Mouse (Mus musculus): Measurements from ENCODE around the gene Spag8. TPM values are rescaled to one million over a fixed set of nuclear protein-coding genes. Genes with fewer than 3 reads are reported as not detected.

Spag8 gene
- polyA plus RNA-seq, 1 experiment from 2014 or later, result 0.47 TPM

GRCm38 (mm10) chr4:43629106-43629817 lies 24.1 kb downstream of the Spag8 start:
- Histone ChIP-seq H3K4me2 (no peak overlapping the region), H3K36me3 (no peaks in the 10 kb centered on the region), H3K27ac (no peak overlapping the region), H3K27me3 (no peaks in the 10 kb centered on the region), H3K9me3 (peaks cover 8% of the 10 kb centered on the region; the same call in 1 of the 2 replicates), H3K9ac (no peak overlapping the region), H3K4me3 (no peak overlapping the region), H3K4me1 (peaks cover 36% of the 10 kb centered on the region)
- no peak for ATAC-seq (ENCODE audit: insufficient number of reproducible peaks, low FRiP score, low TSS enrichment, low read depth)
- WGBS, result 44% methylated on average over 20 of the region's 20 CpGs

- Histone ChIP-seq H3K27me3 (no peaks in the 10 kb centered on the region), H3K9ac (no peak overlapping the region), H3K4me3 (no peak overlapping the region), H3K36me3 (no peaks in the 10 kb centered on the region), H3K4me2 (no peak overlapping the region), H3K4me1 (no peaks in the 10 kb centered on the region), H3K27ac (no peak overlapping the region), H3K9me3 (peaks cover 4% of the 10 kb centered on the region; the same call in 1 of the 2 replicates)
- ATAC-seq (ENCODE audit: insufficient number of reproducible peaks, low FRiP score, low TSS enrichment, low read depth), result no peak
- 68% methylated on average over 4 of the region's 4 CpGs for WGBS
These were observed 33.1 kb downstream of the Spag8 start for GRCm38 (mm10) chr4:43620146-43620778.

- no peak overlapping the region for H3K27ac ChIP-seq
- H3K4me2 ChIP-seq, result no peak overlapping the region
- no peaks in the 10 kb centered on the region for H3K4me1 ChIP-seq
- no peak overlapping the region for H3K9ac ChIP-seq
- 58% methylated on average over 3 of the region's 3 CpGs for WGBS
- no peak for ATAC-seq (ENCODE audit: insufficient number of reproducible peaks, low FRiP score, low TSS enrichment, low read depth)
- H3K36me3 ChIP-seq, result no peaks in the 10 kb centered on the region
- H3K4me3 ChIP-seq, result no peak overlapping the region
- H3K27me3 ChIP-seq, result no peaks in the 10 kb centered on the region
- H3K9me3 ChIP-seq, result no peaks in the 10 kb centered on the region
These were observed 40.2 kb downstream of the Spag8 start for GRCm38 (mm10) chr4:43613060-43613730.

- no peak overlapping the region for H3K9ac ChIP-seq
- no peak overlapping the region for H3K27ac ChIP-seq
- H3K4me3 ChIP-seq, result no peak overlapping the region
- H3K4me1 ChIP-seq, result no peaks in the 10 kb centered on the region
- H3K27me3 ChIP-seq, result no peaks in the 10 kb centered on the region
- 69% methylated on average over 10 of the region's 10 CpGs for WGBS
- ATAC-seq (ENCODE audit: insufficient number of reproducible peaks, low FRiP score, low TSS enrichment, low read depth), result no peak
- H3K4me2 ChIP-seq, result no peak overlapping the region
- H3K36me3 ChIP-seq, result no peaks in the 10 kb centered on the region
- H3K9me3 ChIP-seq, result no peaks in the 10 kb centered on the region
These were observed 40.9 kb downstream of the Spag8 start for GRCm38 (mm10) chr4:43612534-43612933.

GRCm38 (mm10) chr4:43604751-43605685 lies 48.4 kb downstream of the Spag8 start:
- Histone ChIP-seq H3K9ac (no peak overlapping the region), H3K9me3 (no peaks in the 10 kb centered on the region), H3K36me3 (no peaks in the 10 kb centered on the region), H3K4me1 (no peaks in the 10 kb centered on the region), H3K27me3 (no peaks in the 10 kb centered on the region), H3K4me3 (no peak overlapping the region), H3K4me2 (no peak overlapping the region), H3K27ac (no peak overlapping the region)
- no peak for ATAC-seq (ENCODE audit: insufficient number of reproducible peaks, low FRiP score, low TSS enrichment, low read depth)
- WGBS, result 65% methylated on average over 9 of the region's 9 CpGs

GRCm38 (mm10) chr4:43604099-43604498 lies 49.3 kb downstream of the Spag8 start:
- Histone ChIP-seq H3K4me3 (no peak overlapping the region), H3K4me2 (no peak overlapping the region), H3K36me3 (no peaks in the 10 kb centered on the region), H3K9ac (no peak overlapping the region), H3K27me3 (no peaks in the 10 kb centered on the region), H3K27ac (no peak overlapping the region), H3K9me3 (no peaks in the 10 kb centered on the region), H3K4me1 (no peaks in the 10 kb centered on the region)
- 64% methylated on average over 3 of the region's 3 CpGs for WGBS
- ATAC-seq (ENCODE audit: insufficient number of reproducible peaks, low FRiP score, low TSS enrichment, low read depth), result no peak

Small RNA genes lying within 50 kb of the gene (microRNA-seq; reads per million reads assigned to microRNA genes)
- 0.61 reads per million for gene Gm25262

Other genes with a start within 250 kb of the Spag8 start
- gene Fam166b, start 224.5 kb downstream of the Spag8 start, polyA plus RNA-seq (2015; fragmentation: Nextera tagmentation; extraction: Ambion mirVana), result 0.15 and 0.17 TPM in 2 replicates
- 4.8 and 7.7 TPM in 2 replicates for gene Tesk1, start 211.7 kb downstream of the Spag8 start, polyA plus RNA-seq (2015; fragmentation: Nextera tagmentation; extraction: Ambion mirVana)
- gene Cd72, start 199.0 kb downstream of the Spag8 start, polyA plus RNA-seq (2015; fragmentation: Nextera tagmentation; extraction: Ambion mirVana), result 4.1 and 4.2 TPM in 2 replicates
- gene Sit1, start 169.9 kb downstream of the Spag8 start, polyA plus RNA-seq (2015; fragmentation: Nextera tagmentation; extraction: Ambion mirVana), result not detected in 2 replicates
- 78.9 and 81.9 TPM in 2 replicates for gene Ccdc107, start 160.7 kb downstream of the Spag8 start, polyA plus RNA-seq (2015; fragmentation: Nextera tagmentation; extraction: Ambion mirVana)
- 35.2 and 37.5 TPM in 2 replicates for gene Arhgef39, start 153.9 kb downstream of the Spag8 start, polyA plus RNA-seq (2015; fragmentation: Nextera tagmentation; extraction: Ambion mirVana)
- 4.1 and 6.8 TPM in 2 replicates for gene Car9, start 146.6 kb downstream of the Spag8 start, polyA plus RNA-seq (2015; fragmentation: Nextera tagmentation; extraction: Ambion mirVana)
- gene Tpm2, start 129.8 kb downstream of the Spag8 start, polyA plus RNA-seq (2015; fragmentation: Nextera tagmentation; extraction: Ambion mirVana), result 394 and 952 TPM in 2 replicates
- gene Creb3, start 91.3 kb downstream of the Spag8 start, polyA plus RNA-seq (2015; fragmentation: Nextera tagmentation; extraction: Ambion mirVana), result 87.9 and 96.8 TPM in 2 replicates
- gene Tln1, start 90.9 kb downstream of the Spag8 start, polyA plus RNA-seq (2015; fragmentation: Nextera tagmentation; extraction: Ambion mirVana), result 65.5 and 70.5 TPM in 2 replicates
- gene Rgp1, start 74.9 kb downstream of the Spag8 start, polyA plus RNA-seq (2015; fragmentation: Nextera tagmentation; extraction: Ambion mirVana), result 27.6 and 31.7 TPM in 2 replicates
- gene Gba2, start 74.7 kb downstream of the Spag8 start, polyA plus RNA-seq (2015; fragmentation: Nextera tagmentation; extraction: Ambion mirVana), result 19.2 and 21.9 TPM in 2 replicates
- 2.0 and 7.0 TPM in 2 replicates for gene Msmp, start 69.1 kb downstream of the Spag8 start, polyA plus RNA-seq (2015; fragmentation: Nextera tagmentation; extraction: Ambion mirVana)
- 16.8 and 22.2 TPM in 2 replicates for gene Npr2, start 21.7 kb downstream of the Spag8 start, polyA plus RNA-seq (2015; fragmentation: Nextera tagmentation; extraction: Ambion mirVana)
- gene Hint2, start 2.9 kb upstream of the Spag8 start, polyA plus RNA-seq (2015; fragmentation: Nextera tagmentation; extraction: Ambion mirVana), result 75.3 and 81.9 TPM in 2 replicates
- gene Tmem8b, start 15.4 kb upstream of the Spag8 start, polyA plus RNA-seq (2015; fragmentation: Nextera tagmentation; extraction: Ambion mirVana), result 4.2 and 5.3 TPM in 2 replicates
- gene Fam221b, start 15.6 kb upstream of the Spag8 start, polyA plus RNA-seq (2015; fragmentation: Nextera tagmentation; extraction: Ambion mirVana), result 2.9 TPM in 2 replicates
- gene Olfr70, start 47.2 kb upstream of the Spag8 start, polyA plus RNA-seq (2015; fragmentation: Nextera tagmentation; extraction: Ambion mirVana), result not detected in 2 replicates
- gene Olfr71, start 56.7 kb upstream of the Spag8 start, polyA plus RNA-seq (2015; fragmentation: Nextera tagmentation; extraction: Ambion mirVana), result not detected in 2 replicates
- gene Hrct1, start 73.6 kb upstream of the Spag8 start, polyA plus RNA-seq (2015; fragmentation: Nextera tagmentation; extraction: Ambion mirVana), result 1.6 and 1.7 TPM in 2 replicates
- gene Spaar, start 76.4 kb upstream of the Spag8 start, polyA plus RNA-seq (2015; fragmentation: Nextera tagmentation; extraction: Ambion mirVana), result 0.52 and 0.53 TPM in 2 replicates
- not detected in 2 replicates for gene Olfr159, start 117.4 kb upstream of the Spag8 start, polyA plus RNA-seq (2015; fragmentation: Nextera tagmentation; extraction: Ambion mirVana)
- gene Olfr156, start 170.3 kb upstream of the Spag8 start, polyA plus RNA-seq (2015; fragmentation: Nextera tagmentation; extraction: Ambion mirVana), result not detected in 2 replicates
- not detected in 2 replicates for gene Olfr157, start 186.6 kb upstream of the Spag8 start, polyA plus RNA-seq (2015; fragmentation: Nextera tagmentation; extraction: Ambion mirVana)
- not detected in 2 replicates for gene Olfr155, start 198.0 kb upstream of the Spag8 start, polyA plus RNA-seq (2015; fragmentation: Nextera tagmentation; extraction: Ambion mirVana)
- gene Reck, start 221.9 kb upstream of the Spag8 start, polyA plus RNA-seq (2015; fragmentation: Nextera tagmentation; extraction: Ambion mirVana), result 34.6 and 37.9 TPM in 2 replicates